Mouse (Mus musculus) regulatory T cell (primary cell): ENCODE results near the gene Itln1.

ENCODE experiments used
- in situ Hi-C: fragments of 300-600 bp; cut with MboI, MseI; formaldehyde crosslinking; loops from one replicate; pipeline ENCODE4 v1.15.1; 2025; ENCODE audit warnings: high pct_unique_total_duplicates

Itln1 gene

GRCm38 (mm10) chr1:171515039-171515438 is 20.1 kb downstream of the Itln1 start:
- in situ Hi-C loops: no loop called here

- in situ Hi-C loops: no loop called here
These were observed 21.3 kb downstream of the Itln1 start for GRCm38 (mm10) chr1:171513760-171514159.

GRCm38 (mm10) chr1:171513234-171513633 is 21.9 kb downstream of the Itln1 start:
- in situ Hi-C loops: no loop called here

- in situ Hi-C loops: no loop called here
These were observed 30.5 kb downstream of the Itln1 start for GRCm38 (mm10) chr1:171504586-171504985.

DNA sequence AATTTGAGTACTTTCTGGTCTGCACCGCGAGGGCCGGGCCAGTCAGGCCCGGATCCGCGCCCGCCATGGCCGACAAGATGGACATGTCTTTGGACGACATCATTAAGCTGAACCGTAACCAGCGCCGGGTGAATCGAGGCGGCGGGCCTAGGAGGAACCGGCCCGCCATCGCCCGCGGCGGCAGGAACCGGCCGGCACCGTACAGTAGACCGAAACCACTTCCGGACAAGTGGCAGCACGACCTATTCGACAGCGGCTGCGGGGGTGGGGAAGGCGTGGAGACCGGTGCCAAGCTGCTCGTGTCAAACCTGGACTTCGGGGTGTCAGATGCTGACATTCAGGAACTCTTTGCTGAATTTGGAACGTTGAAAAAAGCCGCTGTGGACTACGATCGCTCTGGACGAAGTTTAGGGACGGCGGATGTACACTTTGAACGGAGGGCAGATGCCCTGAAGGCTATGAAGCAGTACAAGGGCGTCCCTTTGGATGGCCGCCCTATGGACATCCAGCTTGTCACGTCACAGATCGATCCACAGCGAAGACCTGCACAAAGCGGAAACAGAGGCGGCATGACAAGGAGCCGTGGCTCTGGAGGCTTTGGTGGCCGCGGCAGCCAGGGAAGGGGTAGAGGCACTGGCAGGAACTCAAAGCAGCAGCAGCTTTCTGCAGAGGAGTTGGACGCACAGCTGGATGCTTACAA is 31.4 kb downstream of the Itln1 start:
- in situ Hi-C loops: no loop called here

- in situ Hi-C loops: no loop called here
These were observed 31.9 kb downstream of the Itln1 start, which contains the start of gene Alyref2 for GRCm38 (mm10) chr1:171503250-171503591. Gene Alyref2, plus strand, starts transcription at chr1:171503478.

- in situ Hi-C loops: no loop called here
These were observed 32.5 kb downstream of the Itln1 start for GRCm38 (mm10) chr1:171502388-171503249.

DNA sequence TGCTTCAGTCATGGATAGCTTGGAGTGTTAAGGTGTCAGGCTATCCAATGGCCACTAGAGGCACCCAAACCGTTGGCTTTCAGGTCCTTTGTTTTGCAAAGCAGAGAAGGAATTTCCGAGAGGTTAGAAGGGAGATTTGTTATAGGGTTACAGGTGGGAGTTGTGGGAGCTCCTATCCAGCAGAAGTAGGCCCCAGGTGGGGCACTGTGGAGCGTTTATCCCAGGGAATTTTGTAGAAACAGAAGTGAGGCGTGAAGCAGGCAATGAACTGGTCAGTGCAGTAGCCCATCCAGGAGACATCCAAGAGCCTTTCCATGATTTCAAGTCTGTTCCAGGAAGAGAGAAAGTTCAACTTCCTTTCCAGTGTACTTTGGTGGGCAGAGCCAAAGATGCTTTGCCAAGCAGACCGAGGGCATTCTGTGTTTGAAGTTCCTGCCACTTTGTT is 33.4 kb downstream of the Itln1 start:
- in situ Hi-C loops: no loop called here

DNA sequence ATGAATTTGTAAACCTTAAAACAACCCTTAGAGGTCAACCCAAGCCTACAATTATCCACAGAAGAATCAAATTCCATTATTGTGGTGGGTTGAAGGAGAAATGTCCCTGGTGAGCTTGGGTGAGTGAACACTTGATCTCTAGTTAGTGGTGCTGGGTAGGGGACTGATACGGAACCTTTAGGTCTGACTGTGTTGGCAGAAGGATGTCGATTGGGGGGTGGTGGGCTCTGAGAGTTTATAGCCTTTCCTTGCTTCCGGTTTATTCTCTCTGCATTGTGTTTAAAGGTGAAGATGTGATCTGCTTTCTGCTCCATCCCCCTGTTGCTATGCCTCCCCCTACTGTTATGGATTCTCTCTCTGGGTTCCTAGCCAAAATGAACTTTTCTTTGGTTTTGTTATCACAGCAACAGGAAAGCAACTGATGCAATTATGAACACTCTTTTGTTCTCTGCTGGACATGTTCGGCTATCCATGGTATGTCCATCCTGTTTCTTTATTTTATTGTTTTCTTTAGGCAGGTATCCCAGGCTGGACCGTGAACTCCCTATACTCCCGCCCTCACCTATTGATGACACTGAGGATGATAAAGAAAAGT is 34.0 kb downstream of the Itln1 start:
- in situ Hi-C loops: no loop called here

DNA sequence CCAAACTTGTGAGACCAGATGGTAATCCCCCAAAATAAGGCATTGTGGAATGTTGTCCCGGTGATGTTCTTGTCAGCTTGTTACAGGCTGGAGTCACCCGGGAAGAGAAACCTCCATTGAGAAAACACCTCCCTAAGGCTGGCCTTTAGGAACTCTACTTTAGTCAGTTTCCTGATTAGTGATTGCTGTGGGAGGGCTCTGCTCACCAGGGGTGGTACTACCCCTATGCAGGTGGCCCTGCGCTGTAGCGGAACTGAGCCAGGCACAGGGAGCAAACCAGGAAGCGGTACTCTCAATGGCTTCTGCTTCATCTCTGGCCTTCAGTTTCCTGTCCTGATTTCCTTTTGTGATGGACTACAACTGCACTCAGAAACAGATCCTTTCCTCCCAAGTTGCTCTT is 35.2 kb downstream of the Itln1 start:
- in situ Hi-C loops: no loop called here

DNA sequence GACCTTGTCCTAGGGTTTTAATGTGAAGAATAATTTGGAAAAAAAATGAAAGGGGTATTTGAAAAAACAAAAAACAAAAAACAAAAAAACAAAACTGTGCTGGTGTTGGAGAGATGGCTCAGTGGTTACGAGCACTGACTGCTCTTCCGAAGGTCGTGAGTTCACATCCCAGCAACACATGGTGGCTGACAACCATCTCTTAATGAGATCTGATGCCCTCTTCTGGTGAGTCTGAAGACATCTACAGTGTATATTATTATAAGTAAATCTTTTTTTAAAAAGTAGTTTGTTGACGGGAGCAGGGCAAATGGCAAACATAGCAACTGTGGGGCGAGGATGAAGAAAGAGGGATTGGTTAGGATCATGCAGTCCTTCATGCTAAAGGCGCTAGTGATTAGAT is 39.7 kb downstream of the Itln1 start:
- in situ Hi-C loops: no loop called here

DNA sequence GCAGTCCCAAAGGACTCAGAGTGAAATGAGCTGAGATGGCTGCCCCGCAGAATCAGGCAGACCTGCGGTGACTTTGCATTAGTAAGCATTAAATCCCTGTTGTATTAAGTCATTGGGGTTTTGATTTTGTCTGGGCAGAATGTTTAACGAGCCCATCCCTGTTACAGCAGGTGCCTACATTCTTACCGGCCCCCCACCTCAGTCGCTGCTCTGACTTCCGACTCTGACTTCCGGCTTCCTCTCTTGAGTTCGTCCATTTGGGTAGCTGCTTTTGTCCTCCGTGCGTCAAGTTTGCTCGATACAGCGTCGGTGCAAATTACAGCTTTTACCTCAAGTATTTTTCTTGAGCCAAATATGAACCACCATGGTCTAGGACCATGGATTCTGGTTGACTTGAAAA is 40.9 kb downstream of the Itln1 start:
- in situ Hi-C loops: no loop called here

- in situ Hi-C loops: no loop called here
These were observed 56.1 kb downstream of the Itln1 start for GRCm38 (mm10) chr1:171478968-171479367.

GRCm38 (mm10) chr1:171477758-171478545 is 57.1 kb downstream of the Itln1 start:
- in situ Hi-C loops: no loop called here

DNA sequence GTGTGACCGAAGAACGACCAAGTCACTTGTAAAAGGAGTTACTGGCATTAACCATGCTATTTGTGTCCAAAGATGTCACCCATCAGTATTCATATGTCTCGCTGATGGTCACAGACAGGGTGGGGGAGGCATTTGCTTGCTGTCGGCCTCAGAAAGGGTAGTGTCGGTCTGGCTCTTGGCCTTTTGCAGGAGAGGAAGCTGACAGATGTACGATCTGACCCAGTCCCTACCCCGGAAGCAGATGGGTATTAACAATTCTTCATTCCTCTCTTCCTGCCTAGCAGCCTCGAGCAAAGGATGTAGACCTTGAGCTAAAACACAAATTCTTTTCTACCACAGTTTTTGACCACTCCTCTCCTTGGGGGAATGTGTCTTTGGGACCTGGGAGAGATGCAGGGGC is 58.0 kb downstream of the Itln1 start:
- in situ Hi-C loops: no loop called here

DNA sequence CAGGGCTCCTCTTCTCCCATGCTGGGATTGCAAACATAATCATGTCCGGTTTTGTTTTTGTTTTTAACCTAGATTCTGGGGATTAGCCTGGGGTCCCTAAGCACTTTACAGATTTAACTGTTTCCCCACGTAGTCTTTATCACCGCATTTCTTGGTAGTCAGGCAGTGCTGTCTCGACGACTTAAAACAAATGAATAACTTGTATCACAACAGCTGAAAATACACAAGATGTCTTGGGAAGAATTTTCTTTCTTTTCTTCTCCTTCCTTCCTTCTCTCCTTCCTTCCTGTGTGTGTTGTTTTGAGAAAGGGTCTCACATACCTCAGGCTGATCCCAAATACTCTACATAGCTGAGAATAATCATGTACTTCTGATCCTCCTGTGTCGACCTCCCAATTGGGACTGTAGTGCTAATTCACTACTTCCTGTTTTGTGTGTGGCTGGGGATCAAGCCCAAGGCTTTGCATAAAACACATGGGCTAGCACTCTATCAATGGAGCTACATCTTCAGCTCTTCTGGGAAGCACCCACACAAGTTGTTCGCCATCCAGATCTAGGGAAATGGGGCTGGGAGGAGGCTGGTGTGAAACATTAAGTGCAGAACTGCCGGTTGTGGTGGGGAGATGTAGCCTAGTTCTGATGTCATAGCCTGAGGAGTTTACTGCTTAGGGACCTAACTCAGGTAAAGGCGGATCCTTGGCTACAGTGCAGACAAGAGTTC is 61.0 kb downstream of the Itln1 start:
- in situ Hi-C loops: loop anchor here (5.0 kb wide), 1 partner anchor 112 kb away; the partner anchor contains the start of gene Klhdc9

DNA sequence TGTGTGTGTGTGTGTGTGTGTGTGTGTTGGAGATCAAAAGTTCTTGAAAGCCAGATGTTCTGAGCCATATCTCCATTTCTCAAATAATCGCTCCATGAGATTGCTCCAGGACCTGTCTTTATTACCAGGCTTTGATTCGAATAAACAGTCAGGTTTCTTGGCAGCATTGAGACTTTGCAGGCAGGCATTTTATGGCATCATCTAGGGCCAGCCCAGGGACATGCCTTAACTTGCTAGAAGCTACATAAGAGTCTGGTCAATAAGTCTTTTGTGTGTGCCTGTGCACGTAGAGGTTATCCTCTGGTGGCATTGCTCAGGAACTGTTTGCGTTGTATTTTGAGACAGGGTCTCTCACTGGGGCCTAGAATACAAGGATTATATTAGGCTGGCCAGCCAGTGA is 61.6 kb downstream of the Itln1 start:
- in situ Hi-C loops: loop anchor here (5.0 kb wide), 1 partner anchor 111 kb away; the partner anchor contains the start of gene Klhdc9

- in situ Hi-C loops: loop anchor here (5.0 kb wide), 1 partner anchor 110 kb away; the partner anchor contains the start of gene Klhdc9
These were observed 63.2 kb downstream of the Itln1 start for GRCm38 (mm10) chr1:171471941-171472340.

- in situ Hi-C loops: loop anchor here (5.0 kb wide), 1 partner anchor 109 kb away; the partner anchor contains the start of gene Klhdc9
These were observed 63.6 kb downstream of the Itln1 start for GRCm38 (mm10) chr1:171471452-171471851.

- in situ Hi-C loops: loop anchor here (5.0 kb wide), 1 partner anchor 109 kb away; the partner anchor contains the start of gene Klhdc9
These were observed 64.2 kb downstream of the Itln1 start for GRCm38 (mm10) chr1:171470896-171471295.
